Mouse (Mus musculus) heart, embryonic 14.5 days (tissue): Measurements from ENCODE around the gene Hsf2bp. TPM values are rescaled to one million over a fixed set of nuclear protein-coding genes. Genes with fewer than 3 reads are reported as not detected.
"Not testable (repeated sequence)": the region's sequence is repeated elsewhere in the genome, so short reads cannot be mapped to it uniquely, and the experiment has no call there.

ENCODE experiments used
- ATAC-seq: fragments of 200-750 bp; cut with Nextera tagmentation; 2 replicates; pipeline ENCODE4 v1.8.0; 2017; ENCODE audit warnings: low read depth, moderate TSS enrichment; ENCODE audit not compliant: insufficient number of reproducible peaks, insufficient read depth, low FRiP score
- H3K27ac ChIP-seq, 2 experiments: fragments of 200-500 bp in 1 of 2; fragments of 300-500 bp in 1 of 2; sonication (generic) in 1 of 2; replicated peaks in 1 of 2; 2 replicates each; pipeline ENCODE4 v1.5.1; 2012 to 2014; ENCODE audit warnings: low read depth in 2 of 2, low read length in 2 of 2, control low read depth in 1 of 2, mild to moderate bottlenecking in 1 of 2, mixed read lengths in 1 of 2; ENCODE audit not compliant: control insufficient read depth in 1 of 2, insufficient read depth in 1 of 2
- H3K27me3 ChIP-seq: fragments of 300-500 bp; sonication (generic); 2 replicates; pipeline ENCODE4 v1.6.1; 2014; ENCODE audit warnings: mild to moderate bottlenecking, low read length, control low read depth; ENCODE audit not compliant: control insufficient read depth, insufficient read depth
- H3K36me3 ChIP-seq: fragments of 300-500 bp; sonication (generic); 2 replicates; pipeline ENCODE4 v1.6.1; 2014; ENCODE audit warnings: mild to moderate bottlenecking, control low read depth, low read length, mixed read lengths; ENCODE audit not compliant: control insufficient read depth, insufficient read depth
- H3K4me1 ChIP-seq, 2 experiments: fragments of 200-500 bp in 1 of 2; fragments of 300-500 bp in 1 of 2; sonication (generic) in 1 of 2; 2 replicates each; pipeline ENCODE4 v1.6.1; 2012 to 2014; ENCODE audit warnings: low read length in 2 of 2, control low read depth in 1 of 2, mixed read lengths in 1 of 2; ENCODE audit not compliant: control insufficient read depth in 2 of 2, insufficient read depth in 2 of 2
- H3K4me2 ChIP-seq: fragments of 300-500 bp; sonication (generic); 2 replicates; pipeline ENCODE4 v1.6.1; 2014; ENCODE audit warnings: mild to moderate bottlenecking, low read length
- H3K4me3 ChIP-seq, 2 experiments: fragments of 200-500 bp in 1 of 2; fragments of 300-500 bp in 1 of 2; sonication (generic) in 1 of 2; 2 replicates each; pipeline ENCODE4 v1.5.1; 2012 to 2014; ENCODE audit warnings: low read length in 2 of 2, mild to moderate bottlenecking in 2 of 2, control low read depth in 1 of 2, low read depth in 1 of 2, moderate library complexity in 1 of 2; ENCODE audit not compliant: control insufficient read depth in 1 of 2, insufficient read depth in 1 of 2
- H3K9ac ChIP-seq: fragments of 300-500 bp; sonication (generic); 2 replicates; pipeline ENCODE4 v1.6.1; 2014; ENCODE audit warnings: mild to moderate bottlenecking, low read length
- H3K9me3 ChIP-seq: fragments of 300-500 bp; sonication (generic); 2 replicates; pipeline ENCODE4 v1.6.1; 2016; ENCODE audit warnings: low read length, control low read depth; ENCODE audit not compliant: control insufficient read depth
- WGBS: fragments of 180-500 bp; shearing (Covaris S2); extraction: QIAGEN DNeasy Blood & Tissue Kit; methylation state at CpG from one replicate; pipeline ENCODE4 v1.1.7; 2014; 5-methylcytosine and 5-hydroxymethylcytosine counted together
- polyA plus RNA-seq: library from polyadenylated mRNA; unstranded; fragments of >200 nt; fragmentation: Nextera tagmentation; extraction: Ambion mirVana; gene quantifications from 2 replicates; pipeline ENCODE4 v1.2.1, GENCODE M21; 2014

Gene Hsf2bp
- polyA plus RNA-seq, 1 experiment from 2014 or later, result 0.11 TPM

DNA sequence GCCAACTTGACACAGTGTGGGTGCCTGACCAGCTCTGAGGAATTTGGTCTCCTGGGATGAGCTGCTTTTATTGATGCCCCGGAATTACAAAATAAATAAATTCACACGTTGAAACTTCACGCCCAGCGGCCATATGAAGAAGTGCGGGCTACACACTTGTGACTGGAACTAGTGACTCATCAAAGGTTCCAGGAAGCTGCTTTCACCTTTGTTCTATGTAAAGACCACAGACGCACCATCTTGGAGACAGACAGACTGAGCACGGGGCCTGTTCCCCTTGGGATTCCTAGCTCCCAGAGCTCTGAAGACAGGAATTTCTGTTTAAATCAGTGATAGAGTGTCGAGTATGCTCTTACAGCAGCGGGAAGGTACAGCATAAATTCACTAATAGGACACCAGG, 31.4 kb upstream of the Hsf2bp start:
- no peak overlapping the region for H3K27ac ChIP-seq
- H3K4me3 ChIP-seq, result no peak overlapping the region
- H3K36me3 ChIP-seq, result no peaks in the 10 kb centered on the region
- ATAC-seq, result no peak
- peaks cover 5% of the 10 kb centered on the region; the same call in 1 of the 2 replicates for H3K9me3 ChIP-seq
- peaks cover 12 to 15% of the 10 kb centered on the region in 2 experiments for H3K4me1 ChIP-seq
- no peaks in the 10 kb centered on the region for H3K27me3 ChIP-seq
- WGBS, result 56% methylated on average over 9 of the region's 9 CpGs
- no peak overlapping the region for H3K4me2 ChIP-seq
- H3K9ac ChIP-seq, result no peak overlapping the region

DNA sequence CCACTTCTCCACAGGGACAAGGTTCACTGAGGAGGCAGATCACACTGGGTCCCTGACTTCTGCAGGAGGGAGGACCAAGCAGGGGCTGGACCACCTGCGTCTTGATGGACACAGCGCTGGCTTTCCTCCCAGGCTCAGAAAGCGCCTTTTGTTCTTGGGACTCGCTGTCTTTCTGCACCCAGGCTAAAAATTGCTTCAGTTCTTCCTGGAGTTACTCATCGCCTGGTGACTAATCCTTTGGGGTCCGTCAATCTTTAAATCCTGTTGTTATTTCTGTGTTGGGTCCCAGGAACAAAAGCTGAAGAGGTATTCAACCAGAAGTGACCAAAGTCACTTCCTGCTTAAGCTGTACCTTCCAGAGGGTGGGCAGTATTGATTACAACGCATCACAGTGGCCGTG, 28.6 kb upstream of the Hsf2bp start:
- not testable (repeated sequence) for H3K27ac ChIP-seq, H3K4me2 ChIP-seq, H3K9ac ChIP-seq, H3K27me3 ChIP-seq, H3K9me3 ChIP-seq, ATAC-seq, H3K4me3 ChIP-seq
- Histone ChIP-seq H3K4me1 (peaks cover 14 to 21% of the 10 kb centered on the region in 2 experiments), H3K36me3 (peaks cover 25% of the 10 kb centered on the region)
- 43% methylated on average over 8 of the region's 8 CpGs for WGBS

DNA sequence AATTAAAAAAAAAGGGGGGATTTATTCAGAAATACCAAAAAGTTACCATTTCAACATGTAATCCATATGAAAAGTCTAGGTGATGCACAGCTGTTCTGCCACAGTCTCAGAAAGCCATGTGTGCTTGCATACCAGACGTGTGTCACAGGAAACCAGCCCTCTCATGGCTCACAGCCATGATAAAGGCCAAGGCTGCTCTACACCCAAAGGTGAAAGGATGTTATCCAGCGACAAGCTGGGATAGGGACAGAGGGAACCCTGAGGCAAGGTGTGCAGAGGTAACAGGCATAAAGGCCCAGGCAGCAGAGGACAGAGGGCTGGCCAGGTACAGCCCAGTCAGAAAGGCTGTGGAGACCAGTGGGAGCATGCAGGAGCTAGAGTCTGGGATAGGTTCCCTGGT, 27.5 kb upstream of the Hsf2bp start:
- Histone ChIP-seq H3K9ac (no peak overlapping the region), H3K4me2 (no peak overlapping the region), H3K4me1 (peaks cover 14 to 21% of the 10 kb centered on the region in 2 experiments), H3K27me3 (no peaks in the 10 kb centered on the region), H3K27ac (peak overlapping the region in 1 of 2 experiments; percentile 28; a peak in 1 of 4 replicates), H3K4me3 (no peak overlapping the region), H3K36me3 (peaks cover 36% of the 10 kb centered on the region), H3K9me3 (no peaks in the 10 kb centered on the region)
- 37% methylated on average over 2 of the region's 2 CpGs for WGBS
- ATAC-seq, result no peak

DNA sequence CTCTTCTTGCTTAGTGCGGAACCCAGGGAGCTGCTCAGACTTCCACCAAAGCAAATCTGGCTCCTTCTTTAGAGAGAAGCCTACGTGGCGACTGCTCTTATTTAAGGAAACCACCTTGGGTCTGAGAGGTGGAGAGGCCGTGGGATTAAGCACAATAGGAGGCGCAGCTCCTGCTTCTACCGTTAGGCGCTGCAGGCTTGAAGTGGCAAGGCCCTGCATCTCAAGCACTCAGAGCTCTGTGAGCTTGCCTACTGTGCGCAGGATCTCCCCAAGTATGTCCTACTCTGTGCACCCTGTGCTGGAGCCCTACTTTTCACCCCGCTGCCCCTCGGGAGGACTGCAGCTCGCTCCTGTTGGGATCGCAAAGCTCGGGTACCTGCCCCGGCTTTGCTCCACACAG, 25.1 kb upstream of the Hsf2bp start:
- ATAC-seq, result no peak

DNA sequence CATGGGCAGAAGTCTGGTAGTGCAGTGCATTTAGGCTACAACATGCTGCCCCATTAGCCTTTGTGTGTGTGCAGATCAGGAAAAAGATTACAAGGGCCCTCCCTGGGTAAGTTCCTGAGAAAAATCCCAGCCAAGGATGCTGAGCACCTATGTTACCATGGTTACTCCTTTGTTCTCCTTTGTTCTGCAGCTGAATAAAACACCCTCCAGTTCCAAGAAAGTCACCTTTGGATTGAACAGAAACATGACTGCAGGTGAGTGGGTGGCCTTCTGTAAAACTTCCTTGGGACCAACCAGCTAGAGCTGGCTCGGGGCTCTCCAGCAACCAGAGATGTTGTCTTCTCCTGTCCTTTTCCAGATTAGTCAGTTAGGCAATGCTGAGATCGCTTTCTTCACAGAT, 22.9 kb upstream of the Hsf2bp start:
- peaks cover 82% of the 10 kb centered on the region for H3K36me3 ChIP-seq
- WGBS, result 87% methylated on average over 2 of the region's 2 CpGs

More for the DNA sequence above, 25.1 kb upstream of the Hsf2bp start:
- Histone ChIP-seq H3K27me3 (no peaks in the 10 kb centered on the region), H3K9me3 (no peaks in the 10 kb centered on the region), H3K9ac (no peak overlapping the region), H3K4me1 (peaks cover 14 to 21% of the 10 kb centered on the region in 2 experiments), H3K4me3 (no peak overlapping the region), H3K36me3 (peaks cover 60% of the 10 kb centered on the region), H3K27ac (no peak overlapping the region), H3K4me2 (no peak overlapping the region)
- 94% methylated on average over 14 of the region's 14 CpGs for WGBS

DNA sequence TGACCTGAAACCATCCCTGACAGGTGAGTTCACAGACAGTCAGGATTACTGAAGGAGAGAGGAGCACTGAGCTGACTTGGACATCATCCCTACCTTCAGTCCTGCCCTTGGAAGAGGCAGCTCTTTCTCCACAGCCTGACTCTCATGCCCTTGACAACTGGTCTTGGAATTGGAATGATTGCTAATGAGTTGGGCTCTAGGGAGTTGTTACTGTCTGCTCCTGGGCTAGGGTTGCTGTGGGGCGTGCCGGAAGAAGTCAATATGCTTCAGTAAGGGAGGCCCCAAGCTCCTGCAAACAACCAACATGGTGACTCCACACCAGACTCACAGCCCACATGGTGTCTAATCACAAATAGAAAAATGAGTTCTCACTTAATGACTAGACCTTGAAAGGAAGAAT, 21.7 kb upstream of the Hsf2bp start:
- H3K9ac ChIP-seq, result no peak overlapping the region
- peaks cover 94% of the 10 kb centered on the region for H3K36me3 ChIP-seq
- WGBS, result 95% methylated on average over 2 of the region's 2 CpGs
- H3K9me3 ChIP-seq, result no peaks in the 10 kb centered on the region
- no peak overlapping the region for H3K4me2 ChIP-seq
- no peaks in the 10 kb centered on the region for H3K27me3 ChIP-seq
- ATAC-seq, result no peak
- peaks cover 3 to 10% of the 10 kb centered on the region in 2 experiments for H3K4me1 ChIP-seq
- H3K27ac ChIP-seq, result no peak overlapping the region
- no peak overlapping the region for H3K4me3 ChIP-seq

More for the DNA sequence above, 22.9 kb upstream of the Hsf2bp start:
- H3K4me2 ChIP-seq, result no peak overlapping the region
- no peak overlapping the region for H3K4me3 ChIP-seq
- H3K27me3 ChIP-seq, result no peaks in the 10 kb centered on the region
- peaks cover 10 to 21% of the 10 kb centered on the region in 2 experiments for H3K4me1 ChIP-seq
- no peak overlapping the region for H3K9ac ChIP-seq
- no peak for ATAC-seq
- H3K27ac ChIP-seq, result no peak overlapping the region
- H3K9me3 ChIP-seq, result no peaks in the 10 kb centered on the region

DNA sequence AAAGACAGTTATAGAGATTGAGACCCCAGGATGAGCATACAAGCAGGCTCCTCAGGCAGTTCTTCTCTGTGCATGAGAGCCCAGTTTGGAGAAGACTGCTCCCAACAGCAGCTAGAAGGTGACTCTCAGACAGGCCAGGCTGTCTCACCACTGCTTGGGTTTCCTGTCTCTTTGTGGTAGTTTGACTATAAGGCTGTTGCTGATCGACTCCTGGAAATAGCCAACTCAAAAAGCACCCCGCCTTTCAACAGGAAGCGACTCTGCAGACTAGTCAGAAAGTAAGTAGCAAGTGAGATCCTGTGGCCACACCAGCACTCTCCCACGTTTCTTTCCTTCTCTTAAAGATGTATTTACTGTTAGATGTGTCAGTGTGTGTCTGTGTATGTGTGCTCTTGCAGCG, 17.5 kb upstream of the Hsf2bp start:
- no peaks in the 10 kb centered on the region for H3K27me3 ChIP-seq
- H3K9me3 ChIP-seq, result no peaks in the 10 kb centered on the region
- H3K4me1 ChIP-seq, result peaks cover 0 to 6% of the 10 kb centered on the region in 2 experiments; a peak in 1 of 4 replicates
- no peak overlapping the region for H3K4me3 ChIP-seq
- H3K9ac ChIP-seq, result no peak overlapping the region
- H3K27ac ChIP-seq, result no peak overlapping the region
- WGBS, result 86% methylated on average over 5 of the region's 5 CpGs
- no peak overlapping the region for H3K4me2 ChIP-seq
- no peak for ATAC-seq
- H3K36me3 ChIP-seq, result peaks cover 98% of the 10 kb centered on the region
